Mouse (Mus musculus): ENCODE measurements around the gene Efna1. TPM values are rescaled to one million over a fixed set of nuclear protein-coding genes. Genes with fewer than 3 reads are reported as not detected.

Gene Efna1
- polyA plus RNA-seq, 1 experiment, result 54.1 TPM

- TF ChIP-seq POLR2A (IDR thresholded peaks at IDR 0.05; ENCODE audit: low read depth, low read length) (no peak), CTCF (conservative IDR thresholded peaks at IDR 0.05; ENCODE audit: insufficient read depth, insufficient read length, low read depth, low read length) (no peak)
- Histone ChIP-seq H3K27me3 (replicated peaks; ENCODE audit: control insufficient read depth, insufficient read depth, low read length) (no peaks in the 10 kb centered on the region), H3K4me1 (ENCODE audit: control insufficient read depth, insufficient read depth, low read length) (peaks cover 14% of the 10 kb centered on the region), H3K36me3 (ENCODE audit: control insufficient read depth, insufficient read depth, low read length) (no peaks in the 10 kb centered on the region), H3K27ac (ENCODE audit: insufficient read depth, low read depth, low read length) (peak overlapping the region; percentile 64), H3K4me3 (ENCODE audit: insufficient read depth, low read depth, low read length) (no peak overlapping the region)
- 59% methylated on average over 5 of the region's 5 CpGs for WGBS
- DNase-seq, result peak; percentile 52
Observed at GRCm38 (mm10) chr3:89287286-89287685, 6.3 kb upstream of the Efna1 start.

DNA sequence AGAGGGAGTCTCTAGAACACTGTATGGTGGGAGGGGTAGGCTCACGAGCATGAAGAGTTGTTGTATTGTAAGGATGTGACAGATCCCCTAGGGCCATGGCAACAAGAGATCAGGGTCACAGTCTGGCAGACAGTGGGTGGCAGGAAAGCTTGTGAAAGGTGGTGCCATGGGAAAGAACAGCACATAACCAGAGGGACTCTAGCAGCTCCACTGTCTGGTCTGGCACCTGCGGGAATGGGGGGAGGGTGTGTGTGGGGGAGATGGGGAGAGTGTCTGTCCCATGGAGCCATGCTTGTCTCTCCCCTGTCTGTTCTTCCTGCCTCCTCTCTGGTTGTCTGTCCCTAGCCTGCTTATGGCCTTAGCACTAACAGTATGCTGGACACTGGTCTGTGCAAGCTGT is 4.6 kb upstream of the Efna1 start:
- no peak for DNase-seq
- Histone ChIP-seq H3K27me3 (replicated peaks; ENCODE audit: control insufficient read depth, insufficient read depth, low read length) (no peaks in the 10 kb centered on the region), H3K4me3 (ENCODE audit: insufficient read depth, low read depth, low read length) (no peak overlapping the region), H3K27ac (ENCODE audit: insufficient read depth, low read depth, low read length) (no peak overlapping the region), H3K4me1 (ENCODE audit: control insufficient read depth, insufficient read depth, low read length) (peaks cover 18% of the 10 kb centered on the region), H3K36me3 (ENCODE audit: control insufficient read depth, insufficient read depth, low read length) (no peaks in the 10 kb centered on the region)
- TF ChIP-seq CTCF (conservative IDR thresholded peaks at IDR 0.05; ENCODE audit: insufficient read depth, insufficient read length, low read depth, low read length) (no peak), POLR2A (IDR thresholded peaks at IDR 0.05; ENCODE audit: low read depth, low read length) (no peak)
- 82% methylated on average over 2 of the region's 2 CpGs for WGBS

GRCm38 (mm10) chr3:89284261-89284660 is 3.3 kb upstream of the Efna1 start:
- no peak for TF ChIP-seq POLR2A (IDR thresholded peaks at IDR 0.05; ENCODE audit: low read depth, low read length)
- no peak for TF ChIP-seq CTCF (conservative IDR thresholded peaks at IDR 0.05; ENCODE audit: insufficient read depth, insufficient read length, low read depth, low read length)
- 68% methylated on average over 3 of the region's 3 CpGs for WGBS
- Histone ChIP-seq H3K27ac (ENCODE audit: insufficient read depth, low read depth, low read length) (no peak overlapping the region), H3K4me3 (ENCODE audit: insufficient read depth, low read depth, low read length) (no peak overlapping the region), H3K36me3 (ENCODE audit: control insufficient read depth, insufficient read depth, low read length) (no peaks in the 10 kb centered on the region), H3K4me1 (ENCODE audit: control insufficient read depth, insufficient read depth, low read length) (peaks cover 21% of the 10 kb centered on the region), H3K27me3 (replicated peaks; ENCODE audit: control insufficient read depth, insufficient read depth, low read length) (no peaks in the 10 kb centered on the region)
- no peak for DNase-seq

DNA sequence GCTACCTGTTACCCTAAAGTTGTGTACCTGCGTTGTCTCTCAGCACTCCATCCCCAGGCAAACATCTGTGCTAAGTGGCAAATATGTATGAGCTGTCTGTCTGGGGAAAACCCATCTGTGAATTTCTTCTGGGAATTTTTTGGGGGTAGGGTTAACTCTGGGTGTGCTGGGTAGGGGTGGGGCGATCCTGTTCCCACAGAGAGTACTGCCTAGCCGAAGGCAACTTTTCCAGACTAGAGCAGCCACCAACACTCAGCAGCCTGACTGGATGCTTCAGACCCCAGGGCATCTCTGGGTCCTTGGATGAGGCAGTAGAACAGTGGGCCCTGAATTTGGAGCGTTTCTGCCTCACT is 1.3 kb upstream of the Efna1 start:
- DNase-seq, result no peak
- Histone ChIP-seq H3K4me3 (ENCODE audit: insufficient read depth, low read depth, low read length) (no peak overlapping the region), H3K4me1 (ENCODE audit: control insufficient read depth, insufficient read depth, low read length) (peaks cover 7% of the 10 kb centered on the region; the same call in 1 of the 2 replicates), H3K36me3 (ENCODE audit: control insufficient read depth, insufficient read depth, low read length) (no peaks in the 10 kb centered on the region), H3K27me3 (replicated peaks; ENCODE audit: control insufficient read depth, insufficient read depth, low read length) (no peaks in the 10 kb centered on the region), H3K27ac (ENCODE audit: insufficient read depth, low read depth, low read length) (no peak overlapping the region)
- 13% methylated on average over 4 of the region's 4 CpGs for WGBS
- TF ChIP-seq CTCF (conservative IDR thresholded peaks at IDR 0.05; ENCODE audit: insufficient read depth, insufficient read length, low read depth, low read length) (no peak), POLR2A (IDR thresholded peaks at IDR 0.05; ENCODE audit: low read depth, low read length) (no peak)

DNA sequence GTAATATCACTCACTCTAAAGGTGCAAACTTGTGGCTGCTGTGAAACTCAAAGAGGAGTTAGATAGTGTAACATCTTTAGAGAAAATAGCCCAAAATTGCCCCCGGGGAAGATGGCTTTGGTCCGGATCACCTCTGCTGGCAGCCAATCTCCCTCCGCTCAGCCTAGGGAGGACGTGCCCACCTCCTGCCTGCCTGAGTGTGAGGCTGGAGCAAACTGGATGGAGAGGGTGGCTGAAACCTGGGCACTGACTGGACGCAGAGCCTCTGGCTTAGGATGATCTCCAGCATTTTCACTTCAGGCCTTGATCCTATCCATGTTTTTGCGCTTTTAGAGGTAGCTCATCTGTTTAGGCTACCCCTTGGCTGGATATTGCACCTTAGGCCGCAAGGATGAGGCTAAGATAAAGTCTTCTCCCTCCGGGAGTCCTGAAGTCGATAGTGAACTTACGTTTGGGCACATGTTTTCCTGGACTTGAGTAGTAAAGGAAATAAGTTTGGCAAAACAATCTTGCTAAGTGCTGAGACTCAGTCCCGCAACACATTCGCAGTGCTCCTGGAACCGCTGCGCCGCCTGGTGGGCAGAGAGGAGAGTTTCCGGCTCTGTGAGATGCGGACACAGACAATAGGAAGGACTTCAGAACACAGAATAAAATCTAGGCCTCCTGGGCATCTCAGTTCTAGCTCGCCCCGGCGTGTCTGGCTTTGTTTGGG is 793 bp upstream of the Efna1 start:
- Histone ChIP-seq H3K4me3 (ENCODE audit: insufficient read depth, low read depth, low read length) (peak overlapping the region; percentile 82; the same call in 1 of the 2 replicates), H3K27me3 (replicated peaks; ENCODE audit: control insufficient read depth, insufficient read depth, low read length) (no peaks in the 10 kb centered on the region), H3K4me1 (ENCODE audit: control insufficient read depth, insufficient read depth, low read length) (peaks cover 7% of the 10 kb centered on the region; the same call in 1 of the 2 replicates), H3K36me3 (ENCODE audit: control insufficient read depth, insufficient read depth, low read length) (no peaks in the 10 kb centered on the region), H3K27ac (ENCODE audit: insufficient read depth, low read depth, low read length) (peak overlapping the region; percentile 85)
- peak; percentile 96 for TF ChIP-seq CTCF (conservative IDR thresholded peaks at IDR 0.05; ENCODE audit: insufficient read depth, insufficient read length, low read depth, low read length)
- no peak for TF ChIP-seq POLR2A (IDR thresholded peaks at IDR 0.05; ENCODE audit: low read depth, low read length)
- WGBS, result 14% methylated on average over 20 of the region's 20 CpGs
- DNase-seq, result peak; percentile 93

DNA sequence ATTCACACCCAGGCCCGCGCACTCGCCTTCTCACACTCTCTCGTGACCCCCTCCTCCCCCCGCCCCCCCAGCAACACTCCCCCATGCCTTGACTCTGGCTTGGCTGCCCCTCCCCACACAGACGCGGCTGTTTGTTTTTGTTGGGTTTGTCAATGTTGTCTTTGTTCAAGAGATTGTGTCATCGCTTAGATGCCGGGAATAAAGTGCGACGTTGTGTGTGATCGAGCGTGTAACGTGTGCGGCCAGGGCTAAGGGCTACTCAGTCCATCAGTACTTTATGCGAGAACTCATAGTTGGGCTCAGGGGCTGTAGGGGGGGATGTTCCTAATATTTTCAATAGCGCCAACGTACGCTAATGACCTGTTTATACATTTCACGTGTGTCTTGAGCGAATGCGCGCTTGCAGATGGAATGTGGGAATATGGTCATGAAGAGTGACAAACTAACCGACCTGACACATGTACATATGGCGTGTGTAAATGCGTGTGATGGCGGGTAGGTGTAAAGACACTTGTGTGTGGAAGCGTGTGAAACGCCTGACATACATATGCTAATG is 814 bp downstream of the Efna1 start:
- WGBS, result 1% methylated on average over 29 of the region's 29 CpGs
- Histone ChIP-seq H3K36me3 (ENCODE audit: control insufficient read depth, insufficient read depth, low read length) (peaks cover 1% of the 10 kb centered on the region; the same call in 1 of the 2 replicates), H3K4me1 (ENCODE audit: control insufficient read depth, insufficient read depth, low read length) (peaks cover 18% of the 10 kb centered on the region; the same call in 1 of the 2 replicates), H3K27ac (ENCODE audit: insufficient read depth, low read depth, low read length) (peak overlapping the region; percentile 89), H3K27me3 (replicated peaks; ENCODE audit: control insufficient read depth, insufficient read depth, low read length) (no peaks in the 10 kb centered on the region), H3K4me3 (ENCODE audit: insufficient read depth, low read depth, low read length) (peak overlapping the region; percentile 82)
- no peak for TF ChIP-seq CTCF (conservative IDR thresholded peaks at IDR 0.05; ENCODE audit: insufficient read depth, insufficient read length, low read depth, low read length)
- TF ChIP-seq POLR2A (IDR thresholded peaks at IDR 0.05; ENCODE audit: low read depth, low read length), result no peak
- DNase-seq, result peak; percentile 71

DNA sequence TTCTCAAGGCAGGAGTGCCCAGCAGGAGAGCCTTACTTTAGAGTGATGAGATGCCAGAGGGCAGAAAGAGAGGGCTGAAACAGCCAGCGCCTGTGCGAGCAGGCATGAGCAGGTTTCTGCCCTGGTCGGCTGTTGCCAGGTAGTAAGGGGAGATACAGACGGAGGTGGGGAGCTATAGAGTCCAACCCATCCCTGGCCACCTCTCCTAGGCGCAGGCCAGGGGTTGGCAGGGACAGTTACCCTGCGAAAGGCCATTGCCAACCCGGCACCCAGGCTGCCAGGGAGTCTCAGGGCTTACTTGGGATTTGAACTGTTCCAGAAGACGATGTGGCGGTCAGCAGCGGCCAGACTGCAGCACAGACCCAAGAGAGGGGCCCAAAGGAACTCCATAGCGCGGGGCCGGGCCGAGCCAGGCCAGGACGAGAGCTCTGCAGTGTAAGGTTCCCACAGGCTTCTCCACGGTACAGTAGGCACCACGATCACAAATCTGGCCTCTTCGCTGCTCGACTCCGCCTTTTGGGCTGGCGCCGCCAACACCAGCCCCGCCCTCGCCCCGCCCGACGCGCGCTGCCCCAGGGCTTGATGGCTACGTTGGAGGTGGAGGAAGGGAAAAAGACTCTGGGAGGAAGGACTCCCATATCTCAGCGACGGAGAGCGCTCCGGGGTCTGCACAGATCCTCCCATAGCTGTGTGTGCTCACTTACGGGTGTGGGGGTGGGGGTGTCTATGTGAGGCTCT is 1.6 kb downstream of the Efna1 start:
- no peaks in the 10 kb centered on the region for H3K27me3 ChIP-seq (replicated peaks; ENCODE audit: control insufficient read depth, insufficient read depth, low read length)
- DNase-seq, result peak; percentile 96
- TF ChIP-seq POLR2A (IDR thresholded peaks at IDR 0.05; ENCODE audit: low read depth, low read length) (peak; percentile 99), CTCF (conservative IDR thresholded peaks at IDR 0.05; ENCODE audit: insufficient read depth, insufficient read length, low read depth, low read length) (no peak)
- WGBS, result 1% methylated on average over 35 of the region's 35 CpGs
- peak overlapping the region; percentile 82 for H3K4me3 ChIP-seq (ENCODE audit: insufficient read depth, low read depth, low read length)
- H3K27ac ChIP-seq (ENCODE audit: insufficient read depth, low read depth, low read length), result peak overlapping the region; percentile 89
- H3K36me3 ChIP-seq (ENCODE audit: control insufficient read depth, insufficient read depth, low read length), result peaks cover 3% of the 10 kb centered on the region; the same call in 1 of the 2 replicates
- peaks cover 18% of the 10 kb centered on the region; the same call in 1 of the 2 replicates for H3K4me1 ChIP-seq (ENCODE audit: control insufficient read depth, insufficient read depth, low read length)
